Mouse (Mus musculus) gastrocnemius, postnatal 10 days (tissue): ENCODE data around the gene Pkp3. TPM values are rescaled to one million over a fixed set of nuclear protein-coding genes. Genes with fewer than 3 reads are reported as not detected.

Experiments used
- DNase-seq: peaks from one replicate; pipeline ENCODE4 v3.0.0; 2021; ENCODE audit warnings: mixed read lengths
- total RNA-seq, 2 experiments: library from RNA; stranded (reverse); gene quantifications; 2 replicates each; pipeline ENCODE4 v1.2.3; 2021

The Pkp3 gene
- total RNA-seq, 2 experiments from 2014 or later: not detected

- no peak for DNase-seq
These were observed 20.5 kb upstream of the Pkp3 start for GRCm38 (mm10) chr7:141057541-141057940.

- DNase-seq: no peak
These were observed 19.2 kb upstream of the Pkp3 start for GRCm38 (mm10) chr7:141058601-141059341.

GRCm38 (mm10) chr7:141059929-141060328 lies 18.1 kb upstream of the Pkp3 start:
- no peak for DNase-seq

GRCm38 (mm10) chr7:141060426-141061242 lies 17.4 kb upstream of the Pkp3 start, which contains the start of gene B4galnt4:
Gene B4galnt4 (plus strand): TSS chr7:141061104.
- peak; percentile 56 for DNase-seq

GRCm38 (mm10) chr7:141061269-141061692 lies 16.7 kb upstream of the Pkp3 start:
- DNase-seq: no peak

GRCm38 (mm10) chr7:141062525-141062924 lies 15.5 kb upstream of the Pkp3 start:
- DNase-seq: no peak

- no peak for DNase-seq
These were observed 14.7 kb upstream of the Pkp3 start for GRCm38 (mm10) chr7:141063353-141063752.

- no peak for DNase-seq
These were observed 13.8 kb upstream of the Pkp3 start for GRCm38 (mm10) chr7:141064175-141064574.

- DNase-seq: no peak
These were observed 13.4 kb upstream of the Pkp3 start for GRCm38 (mm10) chr7:141064576-141064975.

- DNase-seq: no peak
These were observed 9.7 kb upstream of the Pkp3 start for GRCm38 (mm10) chr7:141068351-141068750.

- peak; percentile 72 for DNase-seq
These were observed 7.8 kb upstream of the Pkp3 start for GRCm38 (mm10) chr7:141070058-141070862.

GRCm38 (mm10) chr7:141072017-141072745 lies 5.8 kb upstream of the Pkp3 start:
- no peak for DNase-seq

GRCm38 (mm10) chr7:141073782-141074181 lies 4.2 kb upstream of the Pkp3 start:
- DNase-seq: no peak

GRCm38 (mm10) chr7:141078876-141079275 lies 858 bp downstream of the Pkp3 start:
- no peak for DNase-seq

GRCm38 (mm10) chr7:141079481-141080449 lies 1.7 kb downstream of the Pkp3 start:
- DNase-seq: no peak

- DNase-seq: no peak
These were observed 9.9 kb downstream of the Pkp3 start for GRCm38 (mm10) chr7:141087894-141088293.

- DNase-seq: no peak
These were observed 10.5 kb downstream of the Pkp3 start for GRCm38 (mm10) chr7:141088473-141088872.

- DNase-seq: no peak
These were observed 12.2 kb downstream of the Pkp3 start for GRCm38 (mm10) chr7:141090228-141090627.

GRCm38 (mm10) chr7:141092051-141092735 lies 14.2 kb downstream of the Pkp3 start:
- DNase-seq: peak; percentile 77

- no peak for DNase-seq
These were observed 15.9 kb downstream of the Pkp3 start for GRCm38 (mm10) chr7:141093950-141094349.
